Mouse (Mus musculus) right cerebral cortex, postnatal 36 days (tissue): ENCODE results near the gene Serpina6.

Experiments
- DNase-seq, 2 experiments: peaks; one replicate each; pipeline ENCODE4 v3.0.0; 2022; ENCODE audit warnings: low spot score in 2 of 2, mixed read lengths in 1 of 2

Serpina6 gene

DNA sequence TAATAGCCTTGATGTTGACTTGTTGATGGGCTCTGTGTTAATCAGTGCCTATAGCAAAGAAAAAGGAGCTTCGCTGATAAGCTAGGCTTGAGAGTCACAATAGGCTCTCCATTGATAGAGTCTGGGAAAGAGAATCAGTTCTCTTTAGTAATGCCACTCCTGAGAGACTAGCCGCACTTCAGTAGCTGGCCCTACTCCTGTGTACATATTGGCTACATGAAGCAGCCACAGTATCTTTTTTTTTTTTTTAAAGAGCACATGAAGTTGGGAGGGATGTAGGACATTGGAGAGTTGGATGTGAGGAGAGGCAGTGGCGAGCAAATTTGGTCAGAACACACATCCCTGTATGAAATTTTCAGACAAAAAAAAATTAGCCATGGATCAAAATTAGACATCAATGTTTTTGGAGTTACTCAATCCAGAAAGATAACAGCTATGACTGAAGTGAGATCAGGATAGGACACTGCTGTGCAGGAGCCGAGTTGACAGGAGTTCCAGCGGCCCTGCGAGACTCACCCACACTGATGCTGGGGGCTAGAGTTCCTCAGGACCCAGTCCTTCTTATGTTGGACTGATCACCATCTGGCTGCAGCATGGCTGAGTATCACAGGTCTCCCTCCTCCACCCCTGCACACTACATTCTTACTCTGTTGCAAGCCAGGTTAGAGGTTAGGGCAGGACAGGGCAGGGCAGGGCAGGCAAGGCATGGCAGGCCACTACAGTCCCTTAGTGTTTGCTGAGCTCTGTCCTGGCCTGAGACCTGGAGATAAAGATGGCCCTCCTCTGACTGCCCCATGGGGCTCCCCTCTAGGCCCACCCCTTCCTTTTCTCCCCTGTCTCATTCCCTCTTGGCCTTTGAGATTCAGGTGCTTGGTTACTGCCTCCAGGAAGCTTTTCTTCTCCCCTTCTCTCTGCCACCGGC is 1.6 kb downstream of the Serpina6 start:
- no peak for DNase-seq

- no peak for DNase-seq
These were observed 3.2 kb downstream of the Serpina6 start for GRCm38 (mm10) chr12:103653836-103654235.

- no peak for DNase-seq
These were observed 10.7 kb downstream of the Serpina6 start for GRCm38 (mm10) chr12:103646314-103646713.

- no peak for DNase-seq
These were observed 12.4 kb downstream of the Serpina6 start for GRCm38 (mm10) chr12:103644601-103645000.

DNA sequence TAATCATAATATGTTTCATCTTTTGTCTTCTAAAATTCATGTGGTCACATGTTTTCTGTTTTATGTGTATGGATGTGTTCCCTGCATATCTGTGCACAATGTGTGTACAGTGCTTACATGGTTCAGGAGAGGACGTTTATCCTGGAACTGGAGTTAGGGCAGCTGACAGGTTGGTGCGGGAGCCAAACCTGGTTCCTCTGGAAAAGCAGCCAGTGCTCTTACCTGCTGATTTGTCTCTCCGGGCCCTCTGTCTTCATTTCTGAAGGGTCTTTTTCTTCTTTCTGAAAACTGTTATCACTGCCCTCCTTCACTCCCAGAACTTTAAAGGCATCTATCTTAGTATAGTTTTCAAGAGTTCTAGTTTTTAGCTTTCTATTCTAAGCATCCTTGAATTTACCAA is 13.2 kb downstream of the Serpina6 start:
- no peak for DNase-seq

GRCm38 (mm10) chr12:103643336-103643735 is 13.7 kb downstream of the Serpina6 start:
- peak; percentile 34 to 68 for DNase-seq

DNA sequence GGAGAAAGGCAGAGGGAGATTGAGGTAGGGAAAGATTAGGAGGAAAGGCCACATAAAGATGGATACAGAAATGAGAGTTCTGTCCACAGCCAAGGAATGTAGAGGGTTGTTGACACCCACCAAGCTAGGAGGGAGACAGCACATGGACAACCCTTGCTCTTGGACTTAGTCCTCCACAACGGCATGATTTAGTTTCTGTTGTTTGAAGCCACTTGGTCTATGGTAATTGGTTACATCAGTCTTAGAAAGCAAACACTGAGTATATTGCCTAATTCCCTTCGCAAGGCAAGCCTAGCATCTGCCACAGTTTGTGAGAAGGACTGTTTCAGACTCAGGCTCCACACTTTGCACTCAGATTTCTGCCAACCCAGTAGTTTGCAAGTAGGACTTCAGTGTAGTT is 21.2 kb downstream of the Serpina6 start:
- DNase-seq: no peak

- DNase-seq: no peak
These were observed 22.6 kb downstream of the Serpina6 start for GRCm38 (mm10) chr12:103634430-103634829.

- no peak for DNase-seq
These were observed 25.8 kb downstream of the Serpina6 start, which contains the start of gene Serpina10 for GRCm38 (mm10) chr12:103631203-103631612. Gene Serpina10 (minus strand): TSS chr12:103631444.

DNA sequence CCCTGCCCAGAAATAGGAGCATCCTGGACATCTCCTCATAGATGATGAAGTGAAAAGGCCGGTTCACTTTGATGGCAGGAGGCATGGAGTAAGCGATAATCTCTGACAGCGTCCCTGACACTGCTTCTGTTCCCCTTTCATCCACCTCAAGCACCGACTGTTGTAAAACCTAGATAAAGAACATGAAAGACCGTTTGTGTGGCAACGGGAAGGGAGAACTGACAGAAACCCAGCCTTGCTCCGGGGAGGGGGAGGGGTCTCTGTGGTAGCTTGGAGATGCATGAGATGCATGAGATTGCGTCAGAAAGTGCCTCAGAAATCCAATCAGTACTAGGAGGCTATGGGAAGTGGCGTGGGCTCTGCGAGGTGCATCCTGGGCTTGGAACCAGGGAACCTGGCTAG is 40.2 kb downstream of the Serpina6 start:
- no peak for DNase-seq

DNA sequence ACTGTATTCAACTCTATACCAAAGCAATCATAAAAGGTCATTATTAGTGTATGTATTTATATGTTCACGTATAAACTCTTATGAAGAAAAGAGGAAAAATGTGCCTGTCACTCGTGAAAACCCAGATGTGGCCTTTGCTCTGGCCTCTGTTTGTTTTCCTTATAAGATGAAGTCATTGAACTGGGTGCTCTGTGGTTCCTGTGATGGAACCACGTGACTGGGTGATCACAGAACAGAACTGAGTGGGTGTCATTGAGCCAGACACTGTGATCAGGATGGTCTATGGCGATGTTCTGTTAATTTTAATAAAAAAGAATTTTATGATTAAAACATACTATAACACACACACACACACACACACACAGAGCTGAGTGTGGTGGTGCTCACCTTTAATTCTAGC is 41.3 kb downstream of the Serpina6 start:
- DNase-seq: no peak

DNA sequence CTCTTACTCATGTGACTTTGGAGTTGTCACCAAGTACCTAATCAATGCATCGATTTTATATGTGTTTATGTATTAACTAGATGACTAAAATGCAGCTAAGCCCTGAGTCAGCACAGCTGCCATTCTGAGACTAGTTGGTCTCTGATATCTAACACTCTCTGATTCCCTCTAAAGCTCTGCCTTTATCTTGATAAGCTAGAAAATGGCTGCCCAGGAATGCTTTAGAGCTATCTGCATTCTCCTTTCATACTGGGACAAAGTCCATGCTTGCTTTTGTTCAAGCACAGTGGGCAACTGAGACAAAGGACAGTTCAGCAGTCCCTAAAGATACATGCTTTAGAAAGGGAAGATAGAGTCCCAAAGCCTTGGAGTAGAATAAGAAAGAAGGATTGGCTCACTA is 41.9 kb downstream of the Serpina6 start:
- no peak for DNase-seq

- DNase-seq: no peak
These were observed 55.2 kb downstream of the Serpina6 start for GRCm38 (mm10) chr12:103601839-103602238.

DNA sequence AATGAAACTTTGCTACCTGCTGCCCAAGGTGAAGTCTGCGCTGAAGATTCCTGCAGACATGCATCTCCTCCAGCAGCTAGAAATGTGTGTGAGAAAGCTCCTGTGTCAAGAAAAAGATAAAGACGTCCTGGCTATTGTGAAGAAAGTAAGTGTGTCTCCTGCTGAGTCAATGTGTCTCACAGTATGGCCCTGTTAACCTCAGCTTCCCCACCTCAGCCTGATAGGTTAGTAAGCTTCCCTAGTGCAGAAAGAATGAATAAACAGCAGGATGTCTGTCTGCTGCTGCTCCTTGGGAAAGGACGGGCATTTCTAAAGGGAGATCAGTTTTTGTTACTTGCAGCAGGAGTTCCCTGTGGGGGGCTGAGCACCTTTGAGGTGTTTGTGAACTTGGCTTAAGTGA is 56.6 kb downstream of the Serpina6 start:
- DNase-seq: no peak

DNA sequence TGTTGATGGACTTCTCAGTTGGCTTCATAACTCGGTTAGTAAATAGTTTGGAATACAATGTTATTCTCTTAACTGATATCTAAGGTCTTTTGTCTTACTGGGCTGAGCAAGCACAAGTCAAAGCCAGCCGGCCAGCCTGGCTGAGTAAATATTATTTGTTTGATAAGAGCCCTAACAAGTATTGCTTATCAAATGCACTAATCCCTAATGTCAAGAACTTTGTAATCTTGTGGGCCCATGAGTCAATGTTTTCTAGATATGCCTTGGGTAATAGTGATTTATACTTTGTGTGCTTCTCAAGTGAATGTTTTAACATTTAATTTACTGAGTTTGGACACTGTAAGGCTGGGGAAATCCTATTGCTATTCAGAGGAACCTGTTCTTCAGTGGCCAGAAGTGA is 58.6 kb downstream of the Serpina6 start:
- no peak for DNase-seq
